Mouse (Mus musculus) neural tube, embryonic 14.5 days (tissue): ENCODE measurements around the gene Eps8l1. TPM values are rescaled to one million over a fixed set of nuclear protein-coding genes. Genes with fewer than 3 reads are reported as not detected.

ENCODE experiments used
- ATAC-seq: fragments of 200-750 bp; cut with Nextera tagmentation; 2 replicates; pipeline ENCODE4 v1.8.0; 2017; ENCODE audit warnings: low read depth, mild to moderate bottlenecking, moderate TSS enrichment, moderate library complexity
- H3K27ac ChIP-seq: fragments of 300-500 bp; sonication (generic); 2 replicates; pipeline ENCODE4 v1.5.1; 2014; ENCODE audit warnings: low read depth, mild to moderate bottlenecking, control low read depth, low read length, moderate library complexity, mixed read lengths
- H3K27me3 ChIP-seq: fragments of 300-500 bp; sonication (generic); 2 replicates; pipeline ENCODE4 v1.6.1; 2014; ENCODE audit warnings: low read length; ENCODE audit not compliant: control insufficient read depth, insufficient read depth
- H3K36me3 ChIP-seq: fragments of 300-500 bp; sonication (generic); 2 replicates; pipeline ENCODE4 v1.6.1; 2014; ENCODE audit warnings: low read length, mixed read lengths; ENCODE audit not compliant: control insufficient read depth, insufficient read depth
- H3K4me1 ChIP-seq: fragments of 300-500 bp; sonication (generic); 2 replicates; pipeline ENCODE4 v1.6.1; 2014; ENCODE audit warnings: low read length; ENCODE audit not compliant: control insufficient read depth, insufficient read depth
- H3K4me2 ChIP-seq: fragments of 300-500 bp; sonication (generic); 2 replicates; pipeline ENCODE4 v1.6.1; 2014; ENCODE audit warnings: mild to moderate bottlenecking, low read depth, low read length, control low read depth
- H3K4me3 ChIP-seq: fragments of 300-500 bp; sonication (generic); 2 replicates; pipeline ENCODE4 v1.5.1; 2014; ENCODE audit warnings: low read depth, low read length, control low read depth, mixed read lengths
- H3K9ac ChIP-seq: fragments of 300-500 bp; sonication (generic); replicated peaks from 2 replicates; pipeline ENCODE4 v1.6.1; 2014; ENCODE audit warnings: low read depth, mild to moderate bottlenecking, control low read depth, low read length, mixed read lengths
- H3K9me3 ChIP-seq: fragments of 300-500 bp; sonication (generic); 2 replicates; pipeline ENCODE4 v1.6.1; 2016; ENCODE audit warnings: low read length; ENCODE audit not compliant: control insufficient read depth
- WGBS: fragments of 180-500 bp; shearing (Covaris S2); extraction: QIAGEN DNeasy Blood & Tissue Kit; methylation state at CpG from one replicate; pipeline ENCODE4 v1.1.7; 2014; 5-methylcytosine and 5-hydroxymethylcytosine counted together
- polyA plus RNA-seq: library from polyadenylated mRNA; unstranded; fragments of >200 nt; fragmentation: Nextera tagmentation; extraction: Ambion mirVana; gene quantifications from 2 replicates; pipeline ENCODE4 v1.2.1, GENCODE M21; 2014

The Eps8l1 gene
- polyA plus RNA-seq, 1 experiment from 2014 or later, result 5.9 TPM

DNA sequence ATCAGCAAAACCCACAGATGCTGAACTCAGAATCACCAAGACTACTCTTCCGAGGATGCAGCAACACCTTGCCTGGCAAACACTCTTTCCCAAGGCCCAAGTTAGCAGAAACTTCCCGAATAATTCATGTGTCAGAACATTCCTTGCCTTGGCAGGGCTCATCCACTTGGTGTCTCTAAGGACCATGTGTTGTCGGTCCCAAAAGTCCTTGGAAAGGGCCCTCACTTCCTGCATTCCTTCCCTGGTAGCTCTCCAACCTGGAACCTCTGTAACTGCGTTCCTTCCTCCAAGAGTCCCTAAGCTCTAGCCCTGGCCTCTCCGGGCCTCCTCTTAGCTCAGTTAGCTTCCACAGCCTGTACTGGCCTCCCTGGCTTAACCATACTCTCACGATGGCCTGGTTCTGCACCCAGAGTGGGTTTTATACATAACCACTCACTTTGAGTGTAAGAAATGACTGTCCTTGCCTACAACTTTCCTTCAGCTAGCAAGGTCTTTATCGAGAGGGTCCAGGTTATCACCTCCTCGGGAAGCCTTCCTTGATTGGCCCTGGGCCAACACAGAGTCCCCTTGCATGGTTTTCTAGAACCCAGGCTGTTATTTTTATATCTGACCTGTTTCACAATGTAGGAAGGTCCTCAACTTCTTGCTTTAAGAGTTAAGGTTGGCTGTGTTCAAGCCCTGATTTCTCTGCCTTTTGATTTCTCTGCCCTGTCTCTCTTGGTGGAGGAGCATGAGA is 51.2 kb downstream of the Eps8l1 start:
- Histone ChIP-seq H3K4me3 (no peak overlapping the region), H3K27ac (no peak overlapping the region), H3K27me3 (no peaks in the 10 kb centered on the region), H3K4me1 (no peaks in the 10 kb centered on the region), H3K4me2 (no peak overlapping the region), H3K9ac (no peak overlapping the region), H3K9me3 (no peaks in the 10 kb centered on the region), H3K36me3 (no peaks in the 10 kb centered on the region)
- WGBS, result 85% methylated on average over 8 of the region's 8 CpGs
- no peak for ATAC-seq

DNA sequence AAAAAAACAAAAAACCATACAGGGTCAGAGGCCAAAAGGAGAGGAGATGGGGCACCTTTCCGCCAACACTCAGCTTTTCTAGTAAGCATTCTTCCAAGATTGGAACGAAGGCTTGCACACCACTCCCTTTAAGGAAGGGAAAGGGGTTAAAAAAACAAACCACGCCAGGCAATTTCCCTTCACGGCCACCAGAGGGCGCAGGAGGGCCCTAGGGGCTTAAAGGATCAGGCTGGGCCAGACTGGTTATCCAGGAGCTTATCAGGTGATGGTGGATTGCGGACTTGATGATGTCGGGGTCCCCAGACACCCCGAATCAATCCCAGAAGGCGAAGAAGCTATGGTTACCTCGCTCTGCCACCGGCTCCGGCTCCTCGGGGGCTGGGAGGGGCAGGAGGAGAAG is 52.8 kb downstream of the Eps8l1 start:
- Histone ChIP-seq H3K27ac (no peak overlapping the region), H3K4me3 (no peak overlapping the region), H3K4me1 (no peaks in the 10 kb centered on the region), H3K4me2 (no peak overlapping the region), H3K27me3 (no peaks in the 10 kb centered on the region), H3K36me3 (no peaks in the 10 kb centered on the region), H3K9ac (no peak overlapping the region), H3K9me3 (no peaks in the 10 kb centered on the region)
- no peak for ATAC-seq
- WGBS, result 31% methylated on average over 13 of the region's 13 CpGs

DNA sequence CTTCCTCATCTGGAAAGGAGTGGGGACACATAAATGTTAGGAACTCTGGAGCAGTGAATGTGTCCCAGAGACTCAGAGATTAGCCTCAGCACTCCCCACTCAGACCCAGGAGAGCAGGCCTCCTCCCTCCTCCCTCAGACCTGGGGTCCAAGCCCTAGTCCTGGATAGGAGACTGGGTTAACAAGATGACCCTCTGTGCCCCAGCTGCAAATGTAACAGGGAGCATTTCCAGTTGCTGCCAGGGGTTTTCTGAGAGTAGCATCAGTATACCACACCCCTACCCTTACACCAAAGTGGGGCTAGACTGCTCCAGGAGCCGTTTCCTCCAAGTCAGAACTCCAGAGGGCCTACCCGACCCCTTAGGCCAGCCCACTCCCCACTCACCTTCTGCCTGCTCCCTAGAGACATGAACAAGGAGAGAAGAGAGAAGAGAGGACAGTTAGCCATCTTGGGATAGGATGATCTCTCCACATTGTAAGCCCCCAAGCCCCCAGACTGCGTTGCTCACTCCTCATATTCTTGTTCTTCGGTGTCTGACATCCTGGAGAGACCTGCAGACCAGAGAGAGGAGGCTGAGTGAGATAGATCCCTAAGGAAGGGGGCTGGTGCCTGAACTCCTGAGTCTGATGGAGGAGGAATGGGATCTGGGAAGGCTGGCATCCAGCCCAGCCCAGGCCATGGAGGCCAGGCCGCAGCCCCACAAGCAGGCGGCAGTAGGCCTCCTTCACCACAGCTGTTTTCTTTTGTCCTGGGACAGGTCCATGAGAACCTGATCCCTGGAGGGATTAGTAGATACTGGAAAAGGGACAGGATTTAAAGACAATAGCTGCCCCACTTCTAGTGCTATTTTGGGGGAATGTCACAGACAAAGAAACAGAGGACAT is 53.6 kb downstream of the Eps8l1 start:
- ATAC-seq, result peak; percentile 12; the same call in 1 of the 2 replicates
- no peak overlapping the region for H3K9ac ChIP-seq
- H3K36me3 ChIP-seq, result no peaks in the 10 kb centered on the region
- H3K4me1 ChIP-seq, result no peaks in the 10 kb centered on the region
- H3K9me3 ChIP-seq, result no peaks in the 10 kb centered on the region
- 58% methylated on average over 6 of the region's 6 CpGs for WGBS
- H3K27me3 ChIP-seq, result no peaks in the 10 kb centered on the region
- H3K27ac ChIP-seq, result no peak overlapping the region
- H3K4me2 ChIP-seq, result no peak overlapping the region
- no peak overlapping the region for H3K4me3 ChIP-seq

DNA sequence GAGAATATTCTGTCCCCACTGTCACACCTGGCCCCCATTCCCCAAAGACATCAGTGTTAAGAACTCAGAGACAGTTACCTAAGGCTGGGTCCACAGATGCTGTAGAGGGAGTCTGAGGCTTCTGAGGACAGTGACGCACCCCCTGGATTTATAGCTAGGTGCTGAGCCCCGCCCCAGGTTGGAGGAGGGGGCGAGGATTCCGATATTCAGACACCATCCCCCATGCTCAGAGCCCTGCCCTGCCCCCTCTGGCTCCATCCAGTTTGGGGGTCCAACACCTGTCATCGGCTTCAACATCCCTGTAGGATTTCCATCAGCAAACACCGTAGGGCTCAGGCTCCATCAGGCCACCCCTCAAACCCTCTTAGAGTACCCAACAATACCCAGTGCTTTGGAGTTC is 55.4 kb downstream of the Eps8l1 start:
- ATAC-seq, result no peak
- no peak overlapping the region for H3K27ac ChIP-seq
- no peak overlapping the region for H3K4me3 ChIP-seq
- no peaks in the 10 kb centered on the region for H3K9me3 ChIP-seq
- H3K36me3 ChIP-seq, result no peaks in the 10 kb centered on the region
- no peaks in the 10 kb centered on the region for H3K4me1 ChIP-seq
- H3K27me3 ChIP-seq, result no peaks in the 10 kb centered on the region
- WGBS, result 53% methylated on average over 6 of the region's 6 CpGs
- H3K4me2 ChIP-seq, result no peak overlapping the region
- no peak overlapping the region for H3K9ac ChIP-seq

DNA sequence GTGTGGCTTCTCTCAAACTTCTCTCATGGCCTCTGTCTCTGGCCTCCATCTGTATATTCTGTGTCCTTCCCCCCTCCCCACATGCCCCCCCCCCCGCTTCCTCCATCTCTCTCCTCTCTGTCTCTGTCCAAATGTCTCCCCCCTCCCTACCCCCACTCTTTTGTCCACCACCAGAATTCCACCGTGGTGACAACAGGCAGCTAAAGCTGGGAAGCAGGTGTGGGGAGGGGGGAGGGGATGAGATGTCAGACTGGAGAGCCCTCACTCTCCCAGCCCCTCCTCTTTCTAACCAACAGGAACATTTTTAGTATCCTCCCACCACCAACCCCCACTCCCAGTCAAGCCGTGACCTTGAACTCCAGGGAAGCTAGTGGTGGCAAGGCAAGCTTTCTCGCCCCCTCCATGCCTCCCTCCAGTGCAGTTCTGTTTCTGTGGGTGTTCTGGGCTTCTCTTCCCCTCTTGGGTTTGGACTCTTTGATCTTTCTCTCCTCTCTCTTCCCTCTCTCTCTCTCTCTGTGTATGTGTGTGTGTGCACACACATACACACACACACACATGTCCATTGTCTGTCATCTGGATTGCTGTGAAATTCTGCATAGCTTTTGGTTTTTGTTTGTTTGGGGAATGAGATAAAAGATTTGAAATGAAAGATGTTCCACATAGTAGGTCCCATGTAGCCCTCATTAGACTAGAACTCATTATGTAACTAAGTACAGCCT is 56.0 kb downstream of the Eps8l1 start, which contains the start of gene Tnnt1:
TSS of gene Tnnt1 (minus strand) at position 51 of the 719 bp plus-strand sequence.
- Histone ChIP-seq H3K9me3 (no peaks in the 10 kb centered on the region), H3K4me1 (no peaks in the 10 kb centered on the region), H3K4me3 (no peak within 1 kb of the TSS), H3K9ac (no peak within 1 kb of the TSS), H3K27me3 (no peaks in the 10 kb centered on the region), H3K36me3 (no peaks in the 10 kb centered on the region), H3K4me2 (no peak within 1 kb of the TSS), H3K27ac (no peak within 1 kb of the TSS)
- WGBS, result 15% methylated on average over 3 of the region's 4 CpGs
- no peak for ATAC-seq

DNA sequence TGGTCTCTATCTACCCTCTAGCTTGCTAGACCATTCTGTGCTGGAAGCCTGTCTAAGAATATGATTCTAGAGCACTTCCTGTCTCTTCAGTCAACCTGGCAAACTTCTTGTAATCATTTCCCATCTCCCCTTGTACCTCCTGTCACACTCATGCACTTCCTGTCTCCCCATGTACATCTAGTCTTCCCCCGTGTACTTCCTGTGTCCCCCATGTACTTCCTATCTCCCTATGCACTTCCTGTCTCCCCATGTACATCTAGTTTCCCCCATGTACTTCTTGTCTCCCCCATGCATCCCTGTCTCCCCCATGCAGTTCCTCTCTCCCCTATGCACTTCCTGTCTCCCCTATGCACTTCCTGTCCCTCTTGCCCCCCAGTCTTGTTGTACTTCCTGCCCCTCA is 58.0 kb downstream of the Eps8l1 start:
- no peak overlapping the region for H3K4me3 ChIP-seq
- WGBS, result 81% methylated on average over 1 of the region's 1 CpGs
- H3K27ac ChIP-seq, result no peak overlapping the region
- no peak overlapping the region for H3K9ac ChIP-seq
- no peak for ATAC-seq
- no peaks in the 10 kb centered on the region for H3K27me3 ChIP-seq
- no peak overlapping the region for H3K4me2 ChIP-seq
- no peaks in the 10 kb centered on the region for H3K4me1 ChIP-seq
- no peaks in the 10 kb centered on the region for H3K36me3 ChIP-seq
- no peaks in the 10 kb centered on the region for H3K9me3 ChIP-seq

DNA sequence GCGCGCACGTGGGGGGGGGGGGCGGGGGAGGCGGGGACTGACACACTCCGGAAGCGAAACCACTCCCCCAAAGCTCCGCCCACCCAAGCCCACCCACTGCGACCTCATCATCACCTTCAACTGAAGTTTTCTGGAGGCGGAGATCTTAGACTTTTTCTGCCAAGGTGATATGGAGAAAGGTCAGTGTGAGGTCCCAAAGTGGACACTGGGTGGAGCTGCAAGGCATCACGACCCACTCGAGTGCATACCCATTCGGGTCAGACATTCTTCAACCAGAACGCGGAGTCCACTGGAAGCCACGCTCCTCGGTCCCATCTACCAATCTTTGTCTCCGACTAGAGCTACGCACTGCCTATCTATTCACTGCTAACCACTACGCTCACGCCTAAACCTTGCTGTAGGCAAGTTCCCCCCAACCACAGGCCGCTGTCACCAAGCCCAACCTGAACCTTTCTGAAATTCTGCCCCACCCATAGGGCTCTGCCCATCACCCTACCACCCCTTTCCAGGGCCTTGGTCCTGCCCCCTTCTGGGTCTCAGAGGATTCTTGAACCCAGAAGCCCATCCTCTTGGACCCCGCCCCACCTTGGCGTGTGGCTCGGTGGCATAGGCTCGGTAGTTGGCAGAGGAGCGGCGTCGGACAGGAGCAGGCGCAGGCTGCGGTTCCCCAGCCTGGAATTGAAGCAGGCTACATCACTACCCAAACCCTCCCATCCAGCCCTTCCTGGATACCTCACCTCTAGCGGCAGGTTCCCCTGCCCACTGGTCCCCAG is 60.9 kb downstream of the Eps8l1 start:
- H3K27me3 ChIP-seq, result no peaks in the 10 kb centered on the region
- no peak overlapping the region for H3K27ac ChIP-seq
- H3K9ac ChIP-seq, result no peak overlapping the region
- no peak for ATAC-seq
- H3K4me3 ChIP-seq, result peak overlapping the region; percentile 12; the same call in 1 of the 2 replicates
- 29% methylated on average over 32 of the region's 32 CpGs for WGBS
- no peaks in the 10 kb centered on the region for H3K4me1 ChIP-seq
- H3K9me3 ChIP-seq, result no peaks in the 10 kb centered on the region
- H3K36me3 ChIP-seq, result no peaks in the 10 kb centered on the region
- H3K4me2 ChIP-seq, result peak overlapping the region; percentile 33

DNA sequence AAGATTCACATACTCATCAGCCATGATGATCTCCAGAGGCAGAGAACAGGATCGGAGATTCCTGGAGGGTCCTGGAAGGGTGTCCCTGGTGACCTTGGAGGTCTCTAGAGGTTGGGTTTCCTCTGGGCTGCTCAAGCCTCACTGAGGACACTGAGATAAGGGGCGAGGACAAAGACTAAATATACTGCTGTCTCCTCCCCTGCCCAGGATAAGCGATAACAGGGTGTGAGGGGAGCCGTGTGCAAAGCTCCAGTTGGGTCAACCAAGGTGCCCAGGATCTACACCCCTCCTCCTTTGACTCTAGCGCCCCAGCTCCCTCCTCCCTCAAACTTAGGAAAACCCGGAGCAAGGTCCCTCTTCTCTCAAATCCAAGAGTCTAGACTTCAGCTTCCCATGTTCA is 61.8 kb downstream of the Eps8l1 start:
- WGBS, result 85% methylated on average over 6 of the region's 6 CpGs
- Histone ChIP-seq H3K4me1 (peaks cover 5% of the 10 kb centered on the region; the same call in 1 of the 2 replicates), H3K4me3 (no peak overlapping the region), H3K9me3 (no peaks in the 10 kb centered on the region), H3K4me2 (no peak overlapping the region), H3K36me3 (no peaks in the 10 kb centered on the region), H3K27me3 (no peaks in the 10 kb centered on the region), H3K9ac (no peak overlapping the region), H3K27ac (no peak overlapping the region)
- ATAC-seq, result no peak
